Mouse (Mus musculus) thymus, adult 2 months (tissue): ENCODE measurements around the gene Ano1. TPM values are rescaled to one million over a fixed set of nuclear protein-coding genes. Genes with fewer than 3 reads are reported as not detected.

Experiments
- DNase-seq: peaks from one replicate; pipeline ENCODE4 v3.0.0; 2021
- H3K27ac ChIP-seq: fragments of 200-500 bp; 2 replicates; pipeline ENCODE4 v1.5.1; 2012; ENCODE audit warnings: low read length, control low read depth; ENCODE audit not compliant: control insufficient read depth, insufficient read depth
- H3K27me3 ChIP-seq: fragments of 200-500 bp; 2 replicates; pipeline ENCODE4 v1.6.1; 2012; ENCODE audit warnings: mild to moderate bottlenecking, low read length, moderate library complexity, mixed read lengths; ENCODE audit not compliant: control insufficient read depth, insufficient read depth
- H3K36me3 ChIP-seq: fragments of 200-500 bp; 2 replicates; pipeline ENCODE4 v1.6.1; 2012; ENCODE audit warnings: mild to moderate bottlenecking, low read length, moderate library complexity; ENCODE audit not compliant: control insufficient read depth, insufficient read depth
- H3K4me1 ChIP-seq: fragments of 200-500 bp; replicated peaks from 2 replicates; pipeline ENCODE4 v1.6.1; 2012; ENCODE audit warnings: low read length; ENCODE audit not compliant: control insufficient read depth, insufficient read depth
- H3K4me3 ChIP-seq: fragments of 200-500 bp; 2 replicates; pipeline ENCODE4 v1.5.1; 2012; ENCODE audit warnings: mild to moderate bottlenecking, low read length, control low read depth, moderate library complexity; ENCODE audit not compliant: control insufficient read depth, insufficient read depth
- CTCF ChIP-seq: fragments of 200-500 bp; IDR thresholded peaks from 2 replicates; pipeline ENCODE4 v1.5.1; 2012; ENCODE audit warnings: mild to moderate bottlenecking, control low read depth, low read length, moderate library complexity, borderline replicate concordance; ENCODE audit not compliant: control insufficient read depth, poor library complexity, insufficient read depth; ENCODE audit errors: extremely low read depth
- POLR2A ChIP-seq: fragments of 200-500 bp; IDR thresholded peaks from 2 replicates; pipeline ENCODE4 v1.6.1; 2012; ENCODE audit warnings: mild to moderate bottlenecking, low read length, control low read depth, moderate library complexity; ENCODE audit not compliant: control insufficient read depth, poor library complexity, insufficient read depth; ENCODE audit errors: extremely low read depth
- WGBS: fragments of 180-500 bp; shearing (Covaris S2); methylation state at CpG from one replicate; pipeline ENCODE4 v1.1.7; 2018; 5-methylcytosine and 5-hydroxymethylcytosine counted together
- polyA plus RNA-seq: library from polyadenylated mRNA; depleted of rRNA; stranded (reverse); fragments of >200 nt; gene quantifications from 2 replicates; pipeline ENCODE4 v1.2.3, GENCODE M21; 2012

Gene Ano1
- polyA plus RNA-seq, 1 experiment: 3.7 TPM

DNA sequence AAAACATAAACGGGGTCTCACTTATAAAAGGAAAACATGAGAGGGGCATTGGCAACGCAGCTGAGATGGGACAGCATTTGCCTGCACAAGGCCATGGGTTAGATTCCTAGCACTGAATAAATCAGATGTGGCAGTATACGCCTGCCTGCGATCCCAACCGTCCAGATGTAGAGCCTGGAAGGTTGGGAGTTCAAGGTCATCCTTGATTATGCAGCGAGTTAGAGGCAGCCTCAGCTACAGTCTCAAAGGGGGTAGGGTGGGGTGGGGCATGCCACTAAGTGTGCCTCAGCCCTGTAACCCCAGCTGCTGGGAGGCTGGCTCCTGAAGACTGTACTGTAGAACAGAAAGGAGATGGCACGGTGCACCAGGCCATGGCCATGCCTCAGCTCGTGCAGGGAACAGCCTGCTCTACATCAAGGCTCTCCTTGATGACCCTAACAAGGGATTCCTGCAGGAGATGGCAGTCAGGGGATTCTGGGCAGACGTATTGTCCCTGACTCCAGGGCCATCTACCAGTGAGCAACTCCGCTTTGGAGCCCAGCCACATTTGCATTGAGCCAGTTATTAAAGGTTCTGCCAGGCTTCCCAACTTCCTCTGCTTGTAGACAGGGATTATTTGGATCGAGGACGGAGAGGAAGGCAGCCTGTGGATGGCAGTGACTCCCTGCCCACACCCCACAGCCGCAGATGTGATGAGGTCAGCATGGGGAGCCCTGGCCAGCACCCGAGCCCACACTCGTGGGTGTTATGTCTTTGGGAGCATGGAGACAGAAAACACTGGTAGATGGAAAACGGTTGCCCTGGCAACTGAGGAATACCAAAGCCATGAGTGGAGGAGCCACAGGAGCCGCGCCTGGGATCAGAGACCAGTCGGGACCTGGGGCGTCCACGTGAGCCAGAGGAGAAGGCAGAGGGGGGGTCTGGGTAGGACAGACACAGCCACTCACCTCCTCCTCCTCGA lies 130.8 kb downstream of the Ano1 start:
- H3K27ac ChIP-seq: no peak overlapping the region
- TF ChIP-seq CTCF: no peak
- no peak for TF ChIP-seq POLR2A
- H3K4me1 ChIP-seq: no peaks in the 10 kb centered on the region
- no peaks in the 10 kb centered on the region for H3K36me3 ChIP-seq
- DNase-seq: no peak
- WGBS: 79% methylated on average over 22 of the region's 22 CpGs
- H3K4me3 ChIP-seq: no peak overlapping the region
- H3K27me3 ChIP-seq: no peaks in the 10 kb centered on the region

DNA sequence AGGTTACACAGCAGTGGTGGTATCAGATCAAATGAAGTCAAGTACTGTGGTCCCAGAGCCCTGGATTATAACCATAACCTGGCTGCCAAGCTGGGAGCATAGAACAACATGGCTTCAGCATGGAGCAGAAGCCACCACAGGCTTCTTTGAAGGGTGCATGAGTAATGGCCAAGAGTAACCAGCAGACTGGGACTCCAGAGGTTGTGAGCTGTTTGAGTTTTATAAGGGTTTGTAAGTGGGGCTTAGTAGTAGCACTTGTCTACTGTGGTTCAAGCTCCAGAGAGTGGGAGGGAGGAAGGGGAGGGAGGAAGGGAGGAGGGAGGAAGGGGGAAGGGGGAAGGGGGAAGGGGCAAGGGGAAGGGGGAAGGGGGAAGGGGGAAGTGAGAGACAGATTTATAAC lies 131.5 kb downstream of the Ano1 start:
- no peak for DNase-seq
- no peak overlapping the region for H3K27ac ChIP-seq
- H3K36me3 ChIP-seq: no peaks in the 10 kb centered on the region
- no peak for TF ChIP-seq POLR2A
- no peak for TF ChIP-seq CTCF
- no peaks in the 10 kb centered on the region for H3K27me3 ChIP-seq
- no peak overlapping the region for H3K4me3 ChIP-seq
- H3K4me1 ChIP-seq: no peaks in the 10 kb centered on the region

DNA sequence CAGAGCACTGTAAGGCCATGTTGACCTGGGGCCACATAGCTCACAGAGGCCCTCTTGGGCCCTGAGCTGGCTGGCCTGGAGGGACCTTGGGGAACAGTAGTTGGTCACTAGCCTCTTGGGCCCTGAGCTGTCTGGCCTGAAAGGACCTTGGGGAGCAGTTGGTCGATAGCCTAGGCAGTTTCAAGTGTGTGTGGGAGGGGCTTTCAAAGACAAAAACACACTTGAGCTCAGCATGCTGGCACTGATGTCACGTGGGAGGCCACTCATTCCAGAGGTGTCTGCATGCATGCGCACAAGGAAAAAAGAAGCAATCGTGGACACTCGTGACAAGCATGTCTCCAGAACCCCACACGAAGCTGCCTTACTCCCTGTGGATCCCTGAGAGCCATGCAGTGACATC lies 136.4 kb downstream of the Ano1 start:
- Histone ChIP-seq H3K36me3 (no peaks in the 10 kb centered on the region), H3K27ac (no peak overlapping the region), H3K4me3 (no peak overlapping the region), H3K27me3 (no peaks in the 10 kb centered on the region), H3K4me1 (no peaks in the 10 kb centered on the region)
- no peak for DNase-seq
- TF ChIP-seq CTCF (no peak), POLR2A (no peak)
- 87% methylated on average over 6 of the region's 6 CpGs for WGBS

DNA sequence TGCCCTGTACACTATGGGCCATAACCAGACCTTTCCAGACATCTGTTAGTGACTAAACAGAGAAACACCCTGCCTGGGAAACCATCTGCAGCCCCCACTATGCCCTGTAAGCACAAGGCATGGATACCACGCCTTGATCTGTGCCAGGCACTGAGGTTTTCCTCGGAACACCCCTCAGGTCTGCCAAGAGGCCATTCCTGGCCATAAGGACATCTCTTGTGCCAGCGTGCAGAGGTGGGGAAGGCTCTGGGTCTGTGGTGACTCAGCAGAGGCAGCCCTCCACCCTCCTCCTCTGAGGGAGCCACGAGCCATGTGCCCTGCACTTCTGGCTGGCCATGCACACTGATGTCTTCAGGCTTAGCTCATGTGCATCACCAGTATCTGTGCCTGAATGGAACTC lies 138.9 kb downstream of the Ano1 start:
- Histone ChIP-seq H3K4me1 (no peaks in the 10 kb centered on the region), H3K36me3 (no peaks in the 10 kb centered on the region), H3K27me3 (no peaks in the 10 kb centered on the region), H3K4me3 (no peak overlapping the region), H3K27ac (no peak overlapping the region)
- no peak for TF ChIP-seq CTCF
- no peak for TF ChIP-seq POLR2A
- 80% methylated on average over 4 of the region's 4 CpGs for WGBS
- DNase-seq: no peak

DNA sequence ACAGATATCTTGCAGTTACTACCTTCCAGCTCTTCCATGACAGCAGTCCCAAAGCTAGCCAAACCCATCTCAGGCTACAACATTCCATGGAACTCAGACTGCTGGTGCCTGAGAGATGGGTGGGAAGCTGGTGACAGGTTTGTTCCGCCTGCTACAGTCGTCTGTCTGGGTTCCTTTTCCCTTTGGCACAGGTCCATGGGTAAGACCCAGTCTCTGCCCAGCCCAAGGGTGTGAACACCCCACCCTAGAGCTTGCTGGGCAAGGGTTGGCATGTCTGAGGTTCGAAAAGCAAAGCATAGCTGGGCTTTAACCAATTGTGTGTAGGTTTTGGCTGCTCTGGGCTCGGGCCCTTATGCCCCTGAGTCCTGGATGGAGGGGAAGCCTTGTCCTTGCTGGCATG lies 139.4 kb downstream of the Ano1 start:
- Histone ChIP-seq H3K27me3 (no peaks in the 10 kb centered on the region), H3K36me3 (no peaks in the 10 kb centered on the region), H3K4me3 (no peak overlapping the region), H3K4me1 (no peaks in the 10 kb centered on the region), H3K27ac (no peak overlapping the region)
- DNase-seq: no peak
- TF ChIP-seq POLR2A: no peak
- TF ChIP-seq CTCF: no peak
- WGBS: 78% methylated on average over 4 of the region's 4 CpGs

DNA sequence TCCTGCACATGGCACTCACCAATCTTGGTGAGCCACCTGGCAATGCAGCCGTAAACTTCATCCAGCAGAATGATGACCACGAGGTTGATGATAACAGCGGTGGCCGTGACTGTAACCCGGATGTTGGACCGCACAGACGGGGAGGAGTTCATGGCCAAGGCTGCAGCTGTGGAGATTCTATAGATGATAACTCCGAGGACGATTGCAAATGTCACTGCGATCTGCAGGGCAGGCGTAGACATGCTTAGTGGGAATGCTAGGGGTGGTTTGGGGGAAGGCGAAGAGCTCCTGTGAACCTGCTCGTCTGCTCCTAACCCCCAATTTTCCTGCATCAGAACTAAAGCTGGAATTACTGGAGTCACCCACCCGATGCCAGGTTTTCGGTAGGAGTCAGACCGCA lies 140.2 kb downstream of the Ano1 start:
- WGBS: 75% methylated on average over 16 of the region's 16 CpGs
- no peak for DNase-seq
- TF ChIP-seq POLR2A (no peak), CTCF (no peak)
- Histone ChIP-seq H3K36me3 (no peaks in the 10 kb centered on the region), H3K4me1 (no peaks in the 10 kb centered on the region), H3K27me3 (no peaks in the 10 kb centered on the region), H3K4me3 (no peak overlapping the region), H3K27ac (no peak overlapping the region)

DNA sequence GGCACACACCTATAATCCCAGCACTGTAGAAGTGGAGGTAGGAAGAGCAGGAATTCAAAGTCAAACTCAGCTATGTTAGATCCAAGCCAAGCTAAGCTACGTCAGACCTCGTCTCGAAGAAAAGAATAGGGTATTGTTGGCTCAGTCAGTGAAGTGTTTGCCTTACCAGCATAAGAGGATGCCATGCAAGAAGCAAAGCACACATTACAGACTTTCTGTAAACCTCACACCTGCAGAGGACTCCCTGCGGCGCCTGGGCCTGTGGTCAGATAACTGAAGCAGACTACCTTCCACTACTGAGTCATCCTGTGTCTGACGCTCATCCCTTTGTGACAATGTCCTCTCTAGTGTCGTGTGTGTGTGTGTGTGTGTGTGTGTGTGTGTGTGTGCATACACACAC lies 142.2 kb downstream of the Ano1 start:
- WGBS: 47% methylated on average over 7 of the region's 7 CpGs
- no peak for DNase-seq
- TF ChIP-seq CTCF: no peak
- TF ChIP-seq POLR2A: no peak
- no peaks in the 10 kb centered on the region for H3K4me1 ChIP-seq
- H3K27me3 ChIP-seq: no peaks in the 10 kb centered on the region
- H3K36me3 ChIP-seq: no peaks in the 10 kb centered on the region
- no peak overlapping the region for H3K27ac ChIP-seq
- H3K4me3 ChIP-seq: no peak overlapping the region
